Comparison of ENCODE assay signal across 8 mouse cellular contexts in the genomic region with DNA sequence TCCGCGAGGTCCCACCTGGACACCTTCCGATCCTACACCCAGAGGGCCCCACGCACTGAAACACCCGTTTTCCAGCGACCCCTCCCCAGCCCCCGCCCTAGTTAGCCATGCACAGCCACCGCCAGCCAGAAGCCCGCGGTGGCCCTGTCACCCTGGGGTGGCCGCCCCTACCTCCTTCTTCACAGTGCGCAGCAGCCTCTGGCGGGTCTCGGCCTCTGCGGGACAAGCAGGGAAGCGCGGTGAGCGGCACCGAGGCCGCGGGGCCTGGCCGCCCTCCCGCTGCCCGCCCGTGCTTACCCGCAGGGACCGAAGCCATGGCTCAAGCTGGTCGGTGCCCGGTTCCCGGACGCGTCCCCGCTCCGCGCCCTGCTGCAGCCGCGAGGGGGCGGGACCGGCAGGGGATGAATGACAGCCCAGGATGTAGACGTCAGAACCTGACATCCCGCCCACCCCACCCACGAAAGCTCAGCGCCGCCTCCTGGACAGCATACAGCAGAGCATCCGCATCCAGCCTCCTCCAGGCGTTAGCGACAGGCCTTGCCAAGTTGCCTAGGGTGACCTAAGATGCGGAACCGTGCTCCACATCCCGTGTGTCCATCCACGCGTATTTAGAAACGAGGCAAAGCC. TPM values are rescaled to one million over a fixed set of nuclear protein-coding genes. Genes with fewer than 3 reads are reported as not detected.
DNase-seq lines count a peak whose midpoint lies in the region; ATAC-seq lines count a peak whose summit lies in the region.

A gene (minus strand): TSS at position 410 of the 627 bp plus-strand sequence.

- 3% methylated on average over 53 of the region's 53 CpGs for WGBS in hindbrain, embryonic 11.5 days
- WGBS in lung, embryonic 15.5 days = 4% methylated on average over 45 of the region's 53 CpGs

- DNase-seq in R1 (ENCODE audit: low read depth, low spot score) = peak; percentile 92
- DNase-seq in cerebellum, postnatal 14 days = peak; percentile 94
- peak; percentile 53 to 73 for DNase-seq in frontal cortex, postnatal 25 days (ENCODE audit: low spot score in 2 of 2)
- peak; percentile 90 for DNase-seq in hindbrain, embryonic 11.5 days (ENCODE audit: low spot score)
- DNase-seq in layer of hippocampus, postnatal 10 days (ENCODE audit: low spot score in 2 of 2) = peak; percentile 86 to 89
- peak; percentile 53 for DNase-seq in retina, adult 2 months (ENCODE audit: low read depth, low spot score)
- peak; percentile 65 to 75 for DNase-seq in urinary bladder, postnatal 36 days (ENCODE audit: low spot score in 2 of 2)

- peaks cover 11% of the 10 kb centered on the region for H3K27me3 ChIP-seq in hindbrain, embryonic 11.5 days (ENCODE audit: control insufficient read depth, insufficient read depth, low read length)
- peaks cover 33% of the 10 kb centered on the region; the same call in 1 of the 2 replicates for H3K27me3 ChIP-seq in lung, embryonic 15.5 days

- H3K9me3 ChIP-seq in hindbrain, embryonic 11.5 days (ENCODE audit: control insufficient read depth, low read length) = no peaks in the 10 kb centered on the region
- no peaks in the 10 kb centered on the region for H3K9me3 ChIP-seq in lung, embryonic 15.5 days

- peak within 1 kb of the TSS; percentile 71 for H3K4me3 ChIP-seq in hindbrain, embryonic 11.5 days (ENCODE audit: low read depth, low read length)
- H3K4me3 ChIP-seq in lung, embryonic 15.5 days = peak within 1 kb of the TSS; percentile 55

- peak within 1 kb of the TSS; percentile 58 for H3K4me2 ChIP-seq in hindbrain, embryonic 11.5 days (replicated peaks; ENCODE audit: low read depth, low read length)
- H3K4me2 ChIP-seq in lung, embryonic 15.5 days = peak within 1 kb of the TSS; percentile 85

- no peaks in the 10 kb centered on the region for H3K36me3 ChIP-seq in hindbrain, embryonic 11.5 days (ENCODE audit: control insufficient read depth, insufficient read depth, low read length)
- no peaks in the 10 kb centered on the region for H3K36me3 ChIP-seq in lung, embryonic 15.5 days

- peak; percentile 61 for ATAC-seq in hindbrain, embryonic 11.5 days (ENCODE audit: low FRiP score)
- ATAC-seq in lung, embryonic 15.5 days (ENCODE audit: borderline replicate concordance, extremely low read depth, low FRiP score, low TSS enrichment) = peak; percentile 78

- H3K4me1 ChIP-seq in hindbrain, embryonic 11.5 days (replicated peaks; ENCODE audit: control insufficient read depth, insufficient read depth, low read length) = peaks cover 11% of the 10 kb centered on the region; the same call in 1 of the 2 replicates
- peaks cover 14% of the 10 kb centered on the region for H3K4me1 ChIP-seq in lung, embryonic 15.5 days

- no peak within 1 kb of the TSS for H3K27ac ChIP-seq in hindbrain, embryonic 11.5 days (ENCODE audit: low read depth, low read length)
- no peak within 1 kb of the TSS for H3K27ac ChIP-seq in lung, embryonic 15.5 days

- peak within 1 kb of the TSS; percentile 78 for H3K9ac ChIP-seq in hindbrain, embryonic 11.5 days (ENCODE audit: low read depth, low read length)
- H3K9ac ChIP-seq in lung, embryonic 15.5 days = peak within 1 kb of the TSS; percentile 55

RNA-seq across cellular contexts. Expression of the gene that starts here (rescaled TPM):
- 8.5 and 10.5 TPM in 2 replicates for polyA plus RNA-seq in hindbrain, embryonic 11.5 days (2014; fragmentation: Nextera tagmentation; extraction: Ambion mirVana)
- total RNA-seq in layer of hippocampus, postnatal 10 days (2021) = 10 to 100 TPM; 72.2 to 77.7 TPM
- polyA plus RNA-seq in lung, embryonic 15.5 days (2015; fragmentation: Nextera tagmentation; extraction: Ambion mirVana) = 4.8 and 5.4 TPM in 2 replicates
